In the genomic region with DNA sequence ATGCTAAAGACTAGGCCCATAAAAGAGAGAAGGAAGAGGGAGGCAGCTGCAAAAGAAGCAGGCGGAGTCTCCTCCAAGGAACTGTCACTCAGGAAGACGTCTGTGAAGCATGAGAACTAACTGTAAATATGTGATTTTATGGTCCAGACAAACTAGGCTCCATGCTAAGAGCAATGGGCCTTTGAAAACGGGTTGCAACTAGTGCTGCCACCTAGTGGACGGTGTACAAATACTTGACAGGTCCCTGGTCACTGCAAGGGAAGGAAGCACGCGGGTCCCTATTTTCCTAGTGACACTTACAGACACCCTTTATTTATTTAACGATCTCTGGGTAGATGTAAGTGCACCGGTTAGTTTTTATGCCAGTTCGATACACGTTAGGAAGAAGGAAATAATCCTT, we compare ENCODE assay signal across 9 mouse cellular contexts. TPM values are rescaled to one million over a fixed set of nuclear protein-coding genes. Genes with fewer than 3 reads are reported as not detected.
DNase-seq lines count a peak whose midpoint lies in the region; ATAC-seq lines count a peak whose summit lies in the region.
"Had no signal": no experiment of that assay in that cellular context is flagged by ENCODE, and none has a peak within 500 bp of the region (broad histone marks: within the 10 kb centered on the region; RNA-seq: fewer than 3 reads in every experiment).

No protein-coding gene starts in this region.

- H3K9ac ChIP-seq in forebrain, embryonic 16.5 days (replicated peaks; ENCODE audit: low read depth, low read length): no peak overlapping the region
- no peak overlapping the region for H3K9ac ChIP-seq in hindbrain, embryonic 14.5 days

- H3K27ac ChIP-seq in forebrain, embryonic 16.5 days (ENCODE audit: low read length): no peak overlapping the region
- no peak overlapping the region for H3K27ac ChIP-seq in hindbrain, embryonic 14.5 days
- H3K27ac ChIP-seq: macrophage had no signal

- no peaks in the 10 kb centered on the region for H3K4me1 ChIP-seq in forebrain, embryonic 16.5 days (replicated peaks; ENCODE audit: control insufficient read depth, insufficient read depth, low read length)
- H3K4me1 ChIP-seq in hindbrain, embryonic 14.5 days (replicated peaks; ENCODE audit: control insufficient read depth, insufficient read depth, low read length): no peaks in the 10 kb centered on the region

- DNase-seq in R1 (ENCODE audit: low read depth, low spot score): peak; percentile 77
- DNase-seq in cerebellum, adult 18-20 months: peak; percentile 72 to 75
- DNase-seq in hindbrain, embryonic 14.5 days (ENCODE audit: low spot score): peak; percentile 87
- peak; percentile 54 to 58 for DNase-seq in layer of hippocampus, postnatal 36 days
- DNase-seq in right cerebral cortex, postnatal 25 days: peak; percentile 60
- peak; percentile 45 to 75 for DNase-seq in urinary bladder, postnatal 36 days (ENCODE audit: low spot score in 2 of 2)

- H3K36me3 ChIP-seq in forebrain, embryonic 16.5 days (ENCODE audit: control insufficient read depth, insufficient read depth): no peaks in the 10 kb centered on the region
- no peaks in the 10 kb centered on the region for H3K36me3 ChIP-seq in hindbrain, embryonic 14.5 days (replicated peaks; ENCODE audit: control insufficient read depth, insufficient read depth)

- no peak overlapping the region for H3K4me2 ChIP-seq in forebrain, embryonic 16.5 days (ENCODE audit: low read length)
- no peak overlapping the region for H3K4me2 ChIP-seq in hindbrain, embryonic 14.5 days (replicated peaks)

- H3K4me3 ChIP-seq in forebrain, embryonic 16.5 days (replicated peaks; ENCODE audit: low read length): no peak overlapping the region
- H3K4me3 ChIP-seq in hindbrain, embryonic 14.5 days (replicated peaks; ENCODE audit: low read length): no peak overlapping the region

- H3K9me3 ChIP-seq in forebrain, embryonic 16.5 days (ENCODE audit: control insufficient read depth, low read length): no peaks in the 10 kb centered on the region
- H3K9me3 ChIP-seq in hindbrain, embryonic 14.5 days (ENCODE audit: control insufficient read depth, low read length): no peaks in the 10 kb centered on the region

- ATAC-seq in forebrain, embryonic 16.5 days: peak; percentile 77
- ATAC-seq in hindbrain, embryonic 14.5 days (ENCODE audit: low FRiP score): no peak; the same call in 1 of the 2 replicates
- ATAC-seq in megakaryocyte-erythroid progenitor cell, adult 5-6 weeks (replicated peaks; ENCODE audit: low FRiP score, low TSS enrichment, poor library complexity, severe bottlenecking): peak; percentile 95

- 10% methylated on average over 10 of the region's 10 CpGs for WGBS in forebrain, embryonic 16.5 days
- WGBS in hindbrain, embryonic 14.5 days: 17% methylated on average over 10 of the region's 10 CpGs

- H3K27me3 ChIP-seq in forebrain, embryonic 16.5 days (replicated peaks; ENCODE audit: control insufficient read depth, insufficient read depth, low read length): no peaks in the 10 kb centered on the region
- H3K27me3 ChIP-seq in hindbrain, embryonic 14.5 days (ENCODE audit: control insufficient read depth, insufficient read depth, low read length): no peaks in the 10 kb centered on the region

RNA-seq across cellular contexts. Expression of a gene that starts 10.9 kb away (rescaled TPM):
- 4.5 and 4.6 TPM in 2 replicates for polyA plus RNA-seq in forebrain, embryonic 16.5 days (2015; fragmentation: Nextera tagmentation; extraction: Ambion mirVana)
- 2.5 TPM in 2 replicates for polyA plus RNA-seq in hindbrain, embryonic 14.5 days (2014; fragmentation: Nextera tagmentation; extraction: Ambion mirVana)
- under 1 TPM; 0.52 to 0.88 TPM for total RNA-seq in layer of hippocampus, postnatal 36 days (2021)
- total RNA-seq in megakaryocyte-erythroid progenitor cell, adult 5-6 weeks (2014; fragmentation: Nextera tagmentation): 0.76 TPM in 1 of 2 replicates, not detected in the other
- not detected in 2 replicates for total RNA-seq in megakaryocyte-erythroid progenitor cell, adult 5-6 weeks (2017)
